Mouse (Mus musculus): ENCODE data around the gene Auts2. TPM values are rescaled to one million over a fixed set of nuclear protein-coding genes. Genes with fewer than 3 reads are reported as not detected.

Gene Auts2
- polyA plus RNA-seq, 1 experiment from 2014 or later, result 19.0 TPM

DNA sequence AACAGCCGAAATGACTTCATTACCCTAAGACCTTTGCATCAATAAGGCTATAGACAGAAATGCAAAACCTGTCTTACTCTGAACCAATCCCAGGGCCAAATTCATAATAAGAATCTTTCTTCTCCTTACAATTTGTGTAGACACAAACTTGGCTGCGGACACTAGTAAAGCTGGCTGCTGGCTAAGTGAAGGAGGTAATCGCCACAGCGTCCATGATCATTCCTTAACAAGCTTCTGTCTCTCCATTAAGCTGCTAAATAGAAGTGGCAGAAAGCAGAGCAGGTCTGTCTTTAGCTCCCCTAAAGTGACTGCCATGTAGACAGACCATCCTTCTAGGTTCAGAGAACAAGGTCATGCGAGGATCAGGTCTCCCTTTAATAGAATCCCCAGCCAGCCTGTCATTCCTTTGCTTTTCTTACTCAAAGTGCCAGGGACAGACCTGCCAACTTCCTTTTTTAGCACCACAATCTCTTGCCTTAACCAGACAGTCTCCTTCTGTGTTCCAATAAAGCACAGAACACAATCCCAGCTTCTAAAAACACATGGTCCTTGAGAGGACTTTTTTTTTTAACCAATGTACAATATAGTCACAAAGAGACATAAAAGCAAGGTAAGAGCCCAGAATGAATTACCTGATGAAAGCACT lies 70.8 kb downstream of the Auts2 start:
- Histone ChIP-seq H3K4me3 (replicated peaks) (no peak overlapping the region), H3K4me2 (replicated peaks) (no peak overlapping the region), H3K4me1 (replicated peaks) (no peaks in the 10 kb centered on the region; the same call in 1 of the 2 replicates), H3K36me3 (no peaks in the 10 kb centered on the region), H3K9me3 (no peaks in the 10 kb centered on the region), H3K27ac (no peak overlapping the region), H3K27me3 (replicated peaks) (no peaks in the 10 kb centered on the region), H3K9ac (no peak overlapping the region)
- ATAC-seq, result no peak
- WGBS, result 82% methylated on average over 5 of the region's 5 CpGs

DNA sequence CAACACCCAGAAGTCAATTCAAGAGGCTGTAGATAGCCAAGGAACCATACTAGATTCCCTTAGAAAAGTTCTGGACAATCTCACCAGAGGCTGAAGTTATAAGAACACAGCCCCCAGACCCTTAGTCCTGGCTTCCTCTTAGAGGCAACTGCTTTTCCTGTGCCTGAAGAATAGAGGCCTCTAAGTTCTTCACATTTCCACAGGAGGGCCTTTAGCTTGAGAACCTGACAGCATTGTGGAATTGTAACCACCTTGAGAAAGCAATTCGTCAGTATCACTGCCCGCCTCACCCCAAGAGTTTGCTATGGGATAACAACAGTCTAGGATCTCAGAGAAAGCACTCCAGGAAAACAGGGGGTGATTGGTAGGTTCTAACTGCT lies 75.8 kb downstream of the Auts2 start:
- Histone ChIP-seq H3K9ac (no peak overlapping the region), H3K27me3 (replicated peaks) (no peaks in the 10 kb centered on the region), H3K4me3 (replicated peaks) (no peak overlapping the region), H3K4me2 (replicated peaks) (no peak overlapping the region), H3K9me3 (no peaks in the 10 kb centered on the region), H3K27ac (no peak overlapping the region), H3K36me3 (no peaks in the 10 kb centered on the region), H3K4me1 (replicated peaks) (peaks cover 7% of the 10 kb centered on the region)
- WGBS, result 82% methylated on average over 2 of the region's 2 CpGs
- ATAC-seq, result no peak

DNA sequence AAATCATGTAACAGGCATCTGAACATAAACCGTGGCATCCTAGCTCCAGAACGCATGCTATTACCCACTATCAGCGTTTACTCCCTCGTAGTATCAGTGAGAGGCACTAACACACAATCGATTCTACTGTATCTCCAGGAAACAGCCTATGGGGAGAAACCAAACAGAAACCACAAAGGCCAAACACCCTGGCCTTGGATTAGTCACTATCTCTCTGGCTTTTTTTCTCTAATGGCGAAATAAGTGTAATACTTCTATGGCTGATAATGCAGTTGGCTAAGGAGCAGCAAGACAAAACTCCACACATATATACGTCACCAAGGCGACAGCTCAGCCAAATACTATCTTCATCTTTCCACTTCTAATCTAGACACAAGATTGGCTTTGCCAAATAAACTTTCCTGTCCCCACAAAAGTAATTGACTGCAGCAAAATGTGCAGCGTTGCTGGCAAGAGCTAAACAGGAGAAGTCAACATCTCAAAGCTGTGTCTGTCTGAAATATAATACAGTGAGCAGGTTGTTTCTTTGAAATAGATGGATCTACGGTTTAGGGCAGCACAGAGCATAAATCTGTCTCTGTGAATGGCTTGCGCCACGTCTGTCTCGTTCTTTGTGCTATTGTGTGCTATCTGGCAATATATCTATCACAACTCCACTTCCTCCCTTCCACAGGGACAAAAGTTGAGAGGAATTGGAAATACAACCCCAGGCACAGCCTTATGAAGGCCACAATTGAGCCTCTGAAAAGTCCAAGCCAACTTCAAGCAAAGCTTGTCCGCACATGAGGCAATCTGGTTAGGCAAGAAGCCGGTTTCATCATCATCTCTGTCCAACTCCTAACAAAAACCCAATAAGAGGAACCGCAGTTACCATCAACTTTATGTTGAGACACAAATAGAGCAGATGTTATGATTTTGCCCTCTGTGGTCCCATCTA lies 76.4 kb downstream of the Auts2 start:
- Histone ChIP-seq H3K9me3 (no peaks in the 10 kb centered on the region), H3K4me3 (replicated peaks) (no peak overlapping the region), H3K4me2 (replicated peaks) (no peak overlapping the region), H3K36me3 (no peaks in the 10 kb centered on the region), H3K27ac (no peak overlapping the region), H3K27me3 (replicated peaks) (no peaks in the 10 kb centered on the region), H3K4me1 (replicated peaks) (peaks cover 7% of the 10 kb centered on the region), H3K9ac (no peak overlapping the region)
- peak; percentile 88 for ATAC-seq
- 58% methylated on average over 16 of the region's 16 CpGs for WGBS

DNA sequence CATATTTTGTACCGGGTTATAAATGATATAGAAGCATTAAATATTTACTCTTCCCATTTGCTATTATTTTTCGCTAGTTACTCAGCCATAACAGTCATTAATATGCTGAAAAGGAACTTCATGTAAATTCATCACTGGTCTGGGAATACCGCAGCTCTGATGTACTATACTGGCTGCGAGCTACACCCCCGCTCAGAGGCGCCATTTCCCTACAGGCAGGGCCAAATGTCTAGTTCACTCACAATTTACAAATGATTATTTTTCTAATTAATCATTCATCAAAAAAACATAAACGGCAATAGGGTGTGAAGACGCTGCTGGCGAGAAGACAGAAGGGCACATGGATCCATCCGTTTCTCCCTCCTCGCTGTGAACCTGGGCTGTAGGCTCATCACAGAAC lies 80.6 kb downstream of the Auts2 start:
- H3K27me3 ChIP-seq (replicated peaks), result no peaks in the 10 kb centered on the region
- H3K9me3 ChIP-seq, result no peaks in the 10 kb centered on the region
- no peak overlapping the region for H3K4me2 ChIP-seq (replicated peaks)
- no peak for ATAC-seq
- H3K36me3 ChIP-seq, result no peaks in the 10 kb centered on the region
- H3K4me3 ChIP-seq (replicated peaks), result no peak overlapping the region
- H3K4me1 ChIP-seq (replicated peaks), result peaks cover 7% of the 10 kb centered on the region
- H3K27ac ChIP-seq, result no peak overlapping the region
- WGBS, result 76% methylated on average over 11 of the region's 11 CpGs
- no peak overlapping the region for H3K9ac ChIP-seq

DNA sequence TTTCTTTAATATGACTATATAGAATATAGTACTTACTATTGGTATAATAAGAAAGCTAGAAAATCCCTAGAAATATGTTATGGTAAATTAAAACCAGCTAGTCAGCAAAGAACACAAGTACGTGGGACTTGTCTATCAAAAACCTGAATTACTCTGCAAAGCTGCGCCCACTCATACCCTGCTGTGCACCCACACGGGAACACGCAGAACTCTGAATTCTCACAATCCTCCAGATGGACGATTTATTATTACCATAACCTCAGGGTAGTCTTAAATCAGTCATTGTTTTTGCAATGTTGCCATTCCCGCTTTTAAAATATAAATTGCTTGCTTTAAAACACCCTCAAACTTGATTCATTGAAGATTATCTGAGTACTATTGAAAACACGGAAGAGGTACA lies 84.6 kb downstream of the Auts2 start:
- Histone ChIP-seq H3K36me3 (no peaks in the 10 kb centered on the region), H3K4me2 (replicated peaks) (no peak overlapping the region), H3K9ac (no peak overlapping the region), H3K27ac (no peak overlapping the region), H3K4me3 (replicated peaks) (no peak overlapping the region), H3K4me1 (replicated peaks) (no peaks in the 10 kb centered on the region), H3K27me3 (replicated peaks) (no peaks in the 10 kb centered on the region), H3K9me3 (no peaks in the 10 kb centered on the region)
- 75% methylated on average over 7 of the region's 7 CpGs for WGBS
- no peak for ATAC-seq

DNA sequence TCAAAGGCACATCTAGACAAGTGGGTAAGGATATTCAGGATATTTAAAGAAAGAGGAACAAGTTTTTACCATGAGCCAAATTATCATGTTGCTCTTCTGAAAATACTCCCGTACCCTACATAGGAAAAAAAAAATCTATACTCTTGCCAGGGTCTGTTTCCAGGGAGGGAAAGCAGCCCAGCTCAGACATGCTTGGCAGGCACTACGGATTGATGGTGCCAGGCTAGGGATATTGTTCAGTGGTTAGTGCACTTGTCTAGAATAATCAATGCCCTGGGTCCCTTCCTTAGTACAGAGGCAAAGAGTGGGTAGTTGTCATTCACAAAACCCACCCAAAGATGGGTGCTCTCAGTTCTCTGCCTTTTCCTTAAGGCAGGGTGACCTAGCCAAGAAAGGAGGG lies 90.8 kb downstream of the Auts2 start:
- H3K4me1 ChIP-seq (replicated peaks), result no peaks in the 10 kb centered on the region
- no peak for ATAC-seq
- no peaks in the 10 kb centered on the region for H3K9me3 ChIP-seq
- no peak overlapping the region for H3K4me3 ChIP-seq (replicated peaks)
- H3K4me2 ChIP-seq (replicated peaks), result no peak overlapping the region
- WGBS, result 85% methylated on average over 2 of the region's 2 CpGs
- H3K9ac ChIP-seq, result no peak overlapping the region
- no peaks in the 10 kb centered on the region for H3K36me3 ChIP-seq
- H3K27ac ChIP-seq, result no peak overlapping the region
- H3K27me3 ChIP-seq (replicated peaks), result no peaks in the 10 kb centered on the region

DNA sequence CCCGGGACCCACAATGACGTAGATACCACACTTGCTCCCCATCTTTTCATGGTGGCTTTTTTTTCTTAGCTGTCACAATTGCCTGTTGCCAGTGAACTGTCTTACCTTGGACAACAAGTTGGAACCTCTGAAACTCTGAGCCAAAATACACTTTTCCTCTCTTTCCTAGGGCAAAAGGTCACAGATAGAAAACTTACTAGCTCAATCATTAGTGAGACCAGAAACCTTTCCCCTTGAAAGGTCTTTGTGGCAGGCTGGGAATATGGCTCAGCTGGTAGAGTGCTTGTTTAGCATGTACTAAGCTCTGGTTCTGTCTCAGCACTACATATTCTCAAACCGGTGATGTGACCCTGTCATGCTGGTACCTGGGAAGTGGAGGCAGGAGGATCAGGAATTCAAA lies 93.1 kb downstream of the Auts2 start:
- H3K27ac ChIP-seq, result no peak overlapping the region
- no peak overlapping the region for H3K4me3 ChIP-seq (replicated peaks)
- H3K9me3 ChIP-seq, result no peaks in the 10 kb centered on the region
- no peak overlapping the region for H3K4me2 ChIP-seq (replicated peaks)
- no peak for ATAC-seq
- WGBS, result 98% methylated on average over 3 of the region's 3 CpGs
- H3K36me3 ChIP-seq, result no peaks in the 10 kb centered on the region
- H3K4me1 ChIP-seq (replicated peaks), result no peaks in the 10 kb centered on the region
- no peak overlapping the region for H3K9ac ChIP-seq
- no peaks in the 10 kb centered on the region for H3K27me3 ChIP-seq (replicated peaks)

DNA sequence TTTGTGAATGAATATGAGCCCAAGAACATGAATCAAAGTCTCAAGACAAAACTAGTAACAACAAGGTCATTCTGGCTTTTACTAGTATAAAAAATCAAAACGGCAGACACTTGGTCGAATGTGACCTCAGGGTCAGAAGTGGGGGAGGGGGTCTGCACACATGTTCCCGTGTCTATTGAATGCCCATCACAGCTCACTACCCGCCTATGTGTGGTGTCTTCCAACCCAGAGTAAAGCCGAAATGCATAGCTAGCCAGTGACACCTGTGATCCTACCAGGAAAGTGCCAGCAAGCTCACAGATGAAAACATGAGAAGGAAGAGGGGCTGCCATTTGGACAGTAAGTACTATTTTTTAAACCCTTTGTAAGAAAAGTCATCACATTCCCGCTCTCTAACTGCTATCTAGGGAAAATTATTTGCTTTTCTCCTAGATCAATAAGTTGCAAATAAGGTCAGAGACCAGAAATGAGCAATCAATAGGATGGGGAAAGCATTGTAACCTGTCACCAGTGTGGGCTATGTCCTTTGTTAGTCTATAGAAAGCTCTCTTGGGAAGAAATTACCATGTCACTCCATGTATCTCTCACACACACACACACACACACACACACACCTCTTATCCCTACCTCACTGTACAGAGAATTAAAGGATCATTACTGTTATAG lies 94.6 kb downstream of the Auts2 start:
- Histone ChIP-seq H3K36me3 (no peaks in the 10 kb centered on the region), H3K4me1 (replicated peaks) (no peaks in the 10 kb centered on the region), H3K9me3 (no peaks in the 10 kb centered on the region), H3K4me3 (replicated peaks) (no peak overlapping the region), H3K4me2 (replicated peaks) (no peak overlapping the region), H3K9ac (no peak overlapping the region), H3K27me3 (replicated peaks) (no peaks in the 10 kb centered on the region), H3K27ac (no peak overlapping the region)
- WGBS, result 59% methylated on average over 6 of the region's 6 CpGs
- no peak for ATAC-seq

DNA sequence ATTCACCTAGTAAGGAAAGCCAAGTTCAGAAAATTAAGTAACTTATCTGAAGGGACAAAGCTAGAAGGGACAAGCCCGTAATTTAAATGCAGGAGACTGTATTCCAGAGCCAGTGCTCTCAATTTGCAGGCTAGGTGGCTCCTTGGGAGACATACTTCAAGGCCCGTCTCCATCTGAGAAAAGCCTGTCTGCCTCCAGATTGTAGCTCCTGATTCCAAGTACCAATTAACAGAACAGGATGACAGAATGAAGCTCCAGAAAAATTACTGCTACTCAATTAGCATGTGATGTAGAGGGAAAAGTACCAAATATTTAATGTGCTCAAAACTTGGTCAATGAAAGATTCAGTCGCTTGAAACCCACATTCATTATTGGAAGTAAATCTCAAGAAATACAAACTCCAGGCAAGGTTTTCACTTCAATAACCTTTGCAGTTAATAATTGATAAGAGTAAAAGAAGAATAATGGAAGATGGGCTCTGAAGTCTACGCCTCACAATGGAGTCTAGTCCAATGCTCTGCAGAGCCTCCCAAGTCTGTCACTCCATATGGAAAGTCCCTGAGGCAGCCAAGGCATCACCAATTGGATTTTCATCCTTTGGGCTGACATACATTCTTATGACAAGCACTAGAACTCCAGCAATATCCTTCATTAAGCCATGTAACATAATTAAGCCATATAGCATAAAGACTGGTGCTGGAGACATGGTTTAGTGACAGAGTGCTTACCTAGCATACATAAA lies 97.8 kb downstream of the Auts2 start:
- ATAC-seq, result no peak
- WGBS, result 87% methylated on average over 4 of the region's 4 CpGs
- H3K4me2 ChIP-seq (replicated peaks), result no peak overlapping the region
- no peaks in the 10 kb centered on the region for H3K4me1 ChIP-seq (replicated peaks)
- no peak overlapping the region for H3K9ac ChIP-seq
- H3K4me3 ChIP-seq (replicated peaks), result no peak overlapping the region
- no peaks in the 10 kb centered on the region for H3K9me3 ChIP-seq
- H3K27ac ChIP-seq, result no peak overlapping the region
- H3K27me3 ChIP-seq (replicated peaks), result no peaks in the 10 kb centered on the region
- H3K36me3 ChIP-seq, result no peaks in the 10 kb centered on the region

DNA sequence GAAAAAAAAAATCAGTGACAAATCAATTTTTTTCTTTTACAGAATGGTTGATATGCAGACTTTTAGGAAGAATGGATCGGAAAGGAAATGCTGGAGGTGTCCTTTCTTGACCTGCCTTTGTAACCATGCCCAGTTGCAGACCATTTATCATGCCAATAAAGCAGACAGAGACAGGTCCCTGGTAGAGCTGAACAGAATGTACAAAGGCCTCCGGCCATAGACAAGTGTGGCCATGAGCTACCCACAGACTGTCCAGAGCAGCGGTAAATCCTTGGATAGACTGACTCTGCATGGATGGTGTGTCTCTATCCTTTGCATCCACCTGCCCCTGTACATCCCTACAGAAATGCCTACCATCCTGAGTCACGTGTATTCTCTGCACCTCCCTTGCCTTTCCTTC lies 100.2 kb downstream of the Auts2 start:
- ATAC-seq, result no peak
- 73% methylated on average over 4 of the region's 4 CpGs for WGBS

DNA sequence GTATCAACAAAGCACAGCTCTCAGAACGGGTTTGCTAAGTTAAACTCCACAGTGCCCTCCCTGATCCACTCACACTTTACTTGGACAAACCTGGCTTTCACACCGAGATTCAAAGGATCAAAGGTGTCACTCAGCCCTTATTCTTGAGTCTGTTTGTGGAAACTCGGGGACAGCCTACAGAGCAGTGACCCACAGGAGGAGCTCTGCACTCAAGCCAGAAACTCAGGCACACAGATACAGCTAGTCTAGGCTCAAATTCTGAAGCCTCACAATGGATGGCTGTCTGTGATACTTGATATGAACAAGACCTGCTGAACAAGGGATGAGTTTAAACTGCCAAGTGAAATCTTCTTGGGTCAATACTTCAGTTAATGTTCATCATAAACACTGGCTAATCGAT lies 104.7 kb downstream of the Auts2 start:
- WGBS, result 45% methylated on average over 4 of the region's 4 CpGs
- no peak for ATAC-seq
- H3K27me3 ChIP-seq (replicated peaks), result no peaks in the 10 kb centered on the region
- no peaks in the 10 kb centered on the region for H3K9me3 ChIP-seq
- no peaks in the 10 kb centered on the region for H3K36me3 ChIP-seq
- H3K4me3 ChIP-seq (replicated peaks), result no peak overlapping the region
- no peak overlapping the region for H3K9ac ChIP-seq
- no peak overlapping the region for H3K4me2 ChIP-seq (replicated peaks)
- H3K27ac ChIP-seq, result no peak overlapping the region
- peaks cover 5% of the 10 kb centered on the region for H3K4me1 ChIP-seq (replicated peaks)

More for the DNA sequence above, 100.2 kb downstream of the Auts2 start:
- H3K27me3 ChIP-seq (replicated peaks), result no peaks in the 10 kb centered on the region
- no peak overlapping the region for H3K4me2 ChIP-seq (replicated peaks)
- H3K4me1 ChIP-seq (replicated peaks), result no peaks in the 10 kb centered on the region
- H3K9me3 ChIP-seq, result no peaks in the 10 kb centered on the region
- no peak overlapping the region for H3K4me3 ChIP-seq (replicated peaks)
- H3K36me3 ChIP-seq, result no peaks in the 10 kb centered on the region
- H3K27ac ChIP-seq, result no peak overlapping the region
- H3K9ac ChIP-seq, result no peak overlapping the region

DNA sequence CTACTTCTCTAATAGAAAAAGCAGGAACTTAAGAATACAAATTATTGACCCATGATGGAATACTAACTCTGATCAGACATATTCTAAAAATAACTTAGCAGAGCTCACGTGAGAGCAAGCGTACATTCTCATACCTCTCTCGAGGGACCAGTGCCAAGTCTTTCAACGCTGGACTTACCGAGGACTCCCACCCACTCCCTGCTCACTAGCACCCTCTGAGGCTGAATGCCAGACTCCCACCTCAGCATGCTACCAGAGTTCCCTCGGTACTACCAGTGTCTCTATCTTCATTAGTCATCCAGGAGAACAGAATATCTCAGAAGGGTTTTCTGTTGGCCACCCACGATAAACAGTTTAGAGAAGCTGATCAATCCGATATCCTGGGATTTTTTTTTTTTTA lies 105.2 kb downstream of the Auts2 start:
- Histone ChIP-seq H3K9ac (no peak overlapping the region), H3K4me2 (replicated peaks) (no peak overlapping the region), H3K27ac (no peak overlapping the region), H3K9me3 (no peaks in the 10 kb centered on the region), H3K4me3 (replicated peaks) (no peak overlapping the region), H3K27me3 (replicated peaks) (no peaks in the 10 kb centered on the region), H3K4me1 (replicated peaks) (peaks cover 5% of the 10 kb centered on the region), H3K36me3 (no peaks in the 10 kb centered on the region)
- WGBS, result 35% methylated on average over 8 of the region's 8 CpGs
- no peak for ATAC-seq
